Mouse (Mus musculus) B cell, adult 2 months (primary cell): ENCODE results near the gene Cenpj.

Source experiments
- DNase-seq, 2 experiments: peaks; one replicate each; pipeline ENCODE4 v3.0.0; 2022

Gene Cenpj

GRCm38 (mm10) chr14:56575416-56575815, at the start of gene Cenpj, which contains the start of gene Parp4:
Cenpj (minus strand) TSS chr14:56575425.
Parp4 (plus strand) TSS chr14:56575619.
- DNase-seq: peak; percentile 80 to 82

DNA sequence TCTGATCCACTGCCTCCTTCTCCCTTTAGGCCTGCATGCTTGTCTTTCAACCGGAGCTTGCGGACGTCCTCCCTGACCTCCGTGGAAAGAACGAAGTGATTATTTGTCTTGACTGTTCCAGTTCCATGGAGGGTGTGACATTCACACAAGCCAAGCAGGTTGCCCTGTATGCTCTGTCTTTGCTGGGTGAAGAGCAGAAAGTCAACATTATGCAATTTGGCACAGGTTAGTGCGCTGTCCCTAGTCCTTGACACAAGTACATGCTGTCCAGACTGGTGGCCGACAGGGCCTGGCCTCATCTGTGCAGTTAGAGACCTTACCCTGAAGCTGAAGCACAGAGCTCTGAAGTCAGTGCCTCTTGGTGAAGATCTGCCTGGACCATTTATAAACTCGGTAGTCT, 45.2 kb upstream of the Cenpj start:
- no peak for DNase-seq

DNA sequence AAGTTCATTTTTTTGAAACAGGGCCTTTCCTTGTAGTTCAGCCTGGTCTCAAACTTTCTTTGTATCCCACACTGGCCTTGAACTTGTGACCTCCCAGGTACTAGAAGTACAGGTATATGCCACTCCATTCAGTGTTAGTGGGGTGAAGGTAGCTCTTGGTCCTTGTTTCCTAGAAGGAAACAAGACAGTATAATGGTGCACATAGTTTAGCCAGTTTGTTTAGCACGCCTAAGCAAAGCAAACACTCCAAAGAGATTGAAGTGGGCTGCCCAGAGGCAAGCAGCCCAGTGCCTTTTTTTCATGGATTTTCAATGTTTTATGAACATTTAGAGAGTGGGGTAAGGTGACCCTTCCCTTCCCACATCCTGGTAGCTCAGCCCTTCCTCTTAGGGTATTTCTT, 42.2 kb upstream of the Cenpj start:
- no peak for DNase-seq

DNA sequence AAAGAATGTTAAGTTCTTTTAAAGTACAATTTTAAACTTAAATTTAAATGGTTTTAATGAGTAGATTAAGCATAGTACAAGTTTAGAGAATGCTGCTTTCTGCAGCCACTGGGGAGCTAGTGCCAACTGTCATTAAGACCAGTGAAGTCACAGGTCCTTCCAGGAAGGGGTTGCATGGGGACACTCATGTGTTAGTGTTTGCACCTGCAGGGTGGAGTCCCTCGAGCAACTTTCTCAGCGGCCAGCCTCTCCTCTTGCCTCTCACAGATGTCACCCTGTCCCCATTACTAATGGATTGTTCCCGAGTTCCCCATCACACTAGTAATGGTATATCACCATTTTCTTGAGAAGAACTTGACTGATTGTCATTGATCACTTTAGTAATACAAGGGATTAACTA, 38.0 kb upstream of the Cenpj start:
- no peak for DNase-seq

DNA sequence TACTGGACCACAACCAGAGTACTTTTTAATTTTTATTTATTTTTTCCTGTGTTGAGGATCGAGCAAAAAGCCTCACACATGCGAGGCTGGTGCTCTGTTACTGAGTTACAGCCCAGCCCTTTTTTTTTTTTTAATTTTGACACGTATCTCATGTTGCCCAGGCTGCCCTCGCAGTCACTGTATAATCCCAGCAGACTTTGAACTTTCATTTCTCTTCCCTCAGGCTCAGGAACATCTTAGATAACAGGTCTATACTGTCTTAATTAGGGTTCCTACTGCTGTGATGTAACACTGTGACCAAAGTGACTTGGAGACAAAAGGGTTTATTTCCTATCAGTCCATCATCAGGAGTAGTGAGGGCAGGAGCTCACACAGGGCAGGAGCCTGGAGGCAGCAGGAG, 29.9 kb upstream of the Cenpj start:
- DNase-seq: no peak

DNA sequence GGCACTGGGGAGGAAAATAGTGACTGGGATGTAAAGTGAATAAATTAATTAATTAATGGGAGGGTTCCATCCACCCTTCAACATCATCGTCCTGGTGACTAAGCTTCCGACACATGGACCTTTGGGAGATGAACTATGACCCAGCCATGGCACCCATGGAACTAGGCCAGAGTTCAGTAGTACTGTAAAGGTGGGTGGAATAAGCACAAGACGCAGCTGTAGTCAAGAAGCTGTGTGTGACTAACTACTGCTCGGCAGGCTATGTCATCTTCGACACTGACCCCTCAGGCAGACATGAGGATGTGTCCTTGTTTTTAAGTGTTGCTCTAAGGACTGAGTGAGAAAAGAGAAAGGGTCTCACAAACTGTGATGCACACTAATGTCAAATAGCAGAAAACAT, 29.2 kb upstream of the Cenpj start:
- DNase-seq: no peak

- no peak for DNase-seq
These were observed 26.8 kb upstream of the Cenpj start for GRCm38 (mm10) chr14:56602069-56602468.

DNA sequence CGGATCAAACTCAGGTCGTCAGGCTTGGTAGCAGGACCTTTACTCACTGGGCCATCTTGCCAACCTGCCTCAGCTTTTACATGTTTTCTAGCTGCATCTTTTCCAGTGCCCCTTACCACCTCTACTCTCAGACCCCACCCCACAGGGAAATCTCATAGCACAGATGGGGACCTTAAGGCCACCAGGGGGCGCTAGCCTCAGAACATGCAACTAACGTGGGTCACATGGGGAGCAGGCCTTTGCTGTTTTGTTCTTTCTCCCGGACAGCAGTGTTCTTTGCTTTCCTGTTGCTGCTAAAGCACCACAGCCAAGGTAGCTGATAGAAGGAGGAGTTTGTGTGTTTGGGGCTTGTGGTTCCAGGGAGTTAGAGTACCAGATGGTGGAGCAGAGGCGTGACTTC, 23.5 kb upstream of the Cenpj start:
- peak; percentile 86 to 87 for DNase-seq

GRCm38 (mm10) chr14:56594811-56595210, 19.6 kb upstream of the Cenpj start:
- DNase-seq: no peak

DNA sequence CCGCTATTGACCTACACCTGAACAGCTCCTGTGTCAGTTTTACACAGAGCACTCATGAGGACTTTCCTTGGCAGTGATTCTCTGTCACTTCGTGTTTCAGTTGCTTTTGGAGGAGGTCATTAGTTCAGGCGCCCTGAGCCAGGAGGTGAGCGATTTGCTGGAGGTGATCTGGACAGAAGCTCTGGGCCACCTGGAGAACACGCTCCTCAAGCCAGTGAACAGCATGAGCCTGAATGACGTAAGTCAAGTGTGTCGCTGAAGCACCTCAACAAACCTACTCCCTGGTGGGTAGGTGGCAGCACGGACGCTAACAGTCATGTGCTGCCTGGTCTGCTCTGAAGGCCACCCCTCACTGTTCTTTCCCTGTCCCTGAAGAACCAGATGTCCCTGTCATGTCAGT, 17.0 kb upstream of the Cenpj start:
- no peak for DNase-seq

GRCm38 (mm10) chr14:56582294-56582693, 7.1 kb upstream of the Cenpj start:
- DNase-seq: no peak

GRCm38 (mm10) chr14:56581117-56581516, 5.9 kb upstream of the Cenpj start:
- peak; percentile 61 to 67 for DNase-seq

DNA sequence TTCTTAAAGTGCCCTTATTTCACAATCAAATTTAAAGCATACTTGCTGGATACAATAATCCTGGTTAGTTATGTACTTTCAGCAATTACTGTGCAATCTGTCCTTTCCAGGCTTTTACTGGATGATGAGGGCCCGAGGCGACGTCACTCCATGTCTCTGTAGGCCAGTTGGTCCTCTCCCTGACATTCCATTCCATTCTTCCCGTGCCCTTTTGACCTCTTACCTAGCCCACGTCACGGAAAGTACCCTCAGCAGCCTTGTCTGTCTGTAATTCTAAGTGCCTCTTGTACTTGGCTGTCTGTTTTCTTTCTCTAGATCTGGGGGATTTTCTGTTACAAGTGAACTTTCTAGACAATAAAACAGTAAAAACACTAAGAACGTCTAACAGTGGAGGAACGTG, 3.8 kb upstream of the Cenpj start:
- no peak for DNase-seq

GRCm38 (mm10) chr14:56575969-56576901, 1.0 kb upstream of the Cenpj start:
- DNase-seq: peak; percentile 14 to 25

DNA sequence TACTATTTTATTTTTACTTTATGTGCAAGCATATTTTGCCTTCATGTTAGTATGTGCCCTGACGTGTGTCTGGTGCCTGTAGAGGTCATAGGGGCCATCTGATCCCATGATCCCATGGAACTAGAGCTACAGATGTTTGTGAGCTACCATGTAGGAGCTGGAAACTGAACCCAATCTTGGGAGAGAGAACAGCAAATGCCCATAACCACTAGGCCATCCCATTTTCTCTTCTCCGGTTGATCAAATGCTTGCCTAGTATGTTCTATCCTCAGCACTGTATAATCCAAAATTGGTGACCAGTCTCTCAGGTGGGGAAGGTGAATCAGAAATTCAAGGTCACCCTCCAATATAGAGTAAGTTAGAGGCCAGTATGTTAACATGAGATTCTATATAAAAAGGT, 2.7 kb downstream of the Cenpj start:
- DNase-seq: no peak

- DNase-seq: peak; percentile 96 to 97
These were observed 3.7 kb downstream of the Cenpj start for GRCm38 (mm10) chr14:56571310-56572093.

DNA sequence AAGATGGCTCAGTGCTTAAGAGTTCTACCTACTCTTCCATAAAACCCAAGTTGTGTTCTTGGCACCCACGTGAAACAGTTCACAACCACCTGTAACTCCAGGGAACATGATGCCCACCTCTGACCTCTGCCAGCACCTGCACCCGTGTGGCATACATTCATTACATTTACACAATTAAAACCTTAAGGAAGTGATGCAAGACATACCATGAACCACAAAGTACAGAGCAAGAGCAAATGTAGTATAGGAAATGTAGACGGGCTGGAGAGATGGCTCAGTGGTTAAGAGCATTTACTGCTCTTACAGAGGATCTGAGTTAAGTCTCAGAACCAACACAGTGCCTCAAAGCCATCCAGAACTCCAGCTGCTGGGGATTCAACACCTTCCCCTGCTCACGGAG, 6.2 kb downstream of the Cenpj start:
- DNase-seq: no peak

- DNase-seq: no peak
These were observed 7.7 kb downstream of the Cenpj start for GRCm38 (mm10) chr14:56567476-56567875.

DNA sequence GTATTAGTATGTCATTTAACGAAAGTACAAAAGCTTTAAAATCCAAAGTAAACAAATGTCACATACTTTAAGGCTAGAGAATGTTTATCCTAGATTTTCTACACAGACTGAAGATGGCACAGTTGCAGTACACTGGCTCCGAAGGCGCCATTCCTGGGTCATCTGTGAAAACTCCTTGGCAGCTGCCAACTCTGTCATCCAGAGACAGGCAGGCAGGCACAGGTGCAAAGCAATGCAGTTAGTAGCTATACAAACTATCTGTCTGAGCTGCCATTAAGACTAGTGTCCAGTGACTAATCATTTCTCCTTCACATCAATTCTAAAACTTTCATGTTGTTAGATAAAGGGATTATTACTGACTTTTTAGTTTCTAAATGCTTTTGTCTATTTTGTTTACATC, 16.1 kb downstream of the Cenpj start:
- no peak for DNase-seq

DNA sequence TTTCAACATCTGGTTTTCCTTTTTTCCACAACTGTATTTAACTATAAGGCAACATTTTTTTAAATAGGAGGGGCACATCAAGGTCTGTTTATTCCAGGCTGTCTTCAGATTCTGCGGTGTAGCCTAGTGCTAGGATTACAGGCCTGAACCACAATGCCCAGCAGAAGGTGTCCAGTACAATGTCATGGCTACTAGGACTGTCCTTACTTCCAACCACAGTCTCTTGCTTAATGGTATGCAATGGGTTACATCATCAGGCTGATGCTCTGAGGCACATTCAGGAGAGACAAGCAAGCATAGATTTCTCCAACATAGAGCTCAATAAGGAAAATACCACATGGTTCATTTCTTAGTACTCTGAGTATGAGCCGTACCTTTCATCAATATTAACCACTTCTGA, 20.5 kb downstream of the Cenpj start:
- no peak for DNase-seq

DNA sequence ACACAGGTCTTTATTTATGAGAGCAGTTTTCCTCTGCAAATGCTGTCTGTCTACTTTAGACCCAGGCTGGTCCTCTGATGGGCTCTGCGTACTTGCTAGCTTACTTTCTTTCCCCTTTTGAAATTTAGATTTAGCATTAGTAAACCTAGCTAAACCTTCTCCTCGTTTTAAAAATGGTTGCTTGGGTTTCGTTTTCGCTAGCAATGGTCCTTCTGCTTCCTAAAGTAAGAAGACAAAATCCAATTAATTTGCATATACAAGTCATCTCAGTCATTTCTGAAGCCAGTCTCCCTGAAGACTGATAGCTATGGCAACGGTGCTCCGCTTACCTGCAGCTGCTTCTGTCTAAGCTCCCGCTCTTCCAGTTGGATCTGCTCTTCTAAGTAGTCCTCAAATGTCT, 21.9 kb downstream of the Cenpj start:
- no peak for DNase-seq

DNA sequence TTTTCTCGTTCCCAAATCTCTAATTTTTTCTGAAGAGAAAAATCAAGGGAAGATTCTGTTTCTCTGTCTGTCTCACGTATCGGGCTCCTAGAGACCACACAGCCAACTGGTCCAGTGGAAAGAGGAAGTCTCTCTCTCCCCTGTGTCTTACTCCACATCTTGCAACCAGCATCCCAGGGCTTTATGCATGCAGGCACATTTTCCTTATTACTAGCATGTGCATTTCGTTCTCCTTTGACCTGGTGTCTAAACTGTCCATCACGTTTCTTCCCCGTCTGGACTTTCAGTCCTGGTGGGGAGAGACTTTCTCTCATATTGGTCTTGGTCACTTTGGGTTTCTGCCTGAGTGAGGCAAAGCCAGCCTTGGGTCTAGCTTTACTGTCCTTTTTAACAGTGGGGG, 22.3 kb downstream of the Cenpj start:
- DNase-seq: no peak

GRCm38 (mm10) chr14:56550960-56551359, 24.3 kb downstream of the Cenpj start:
- DNase-seq: no peak

GRCm38 (mm10) chr14:56545491-56545890, 29.7 kb downstream of the Cenpj start:
- DNase-seq: no peak
